Mouse (Mus musculus) megakaryocyte, embryonic 14.5 days (primary cell): ENCODE results near the gene Oprl1.

Experiments used
- FLI1 ChIP-seq: IDR thresholded peaks from 2 replicates; pipeline ENCODE4 v1.6.1; 2012; ENCODE audit warnings: low read length, inconsistent platforms, mixed read lengths
- GATA1 ChIP-seq: IDR thresholded peaks from 3 replicates; pipeline ENCODE4 v1.6.1; 2012; ENCODE audit warnings: mixed read lengths, low read length, inconsistent platforms, borderline replicate concordance

- no peak for TF ChIP-seq GATA1
- TF ChIP-seq FLI1 = no peak
These were observed 31.4 kb upstream of the Oprl1 start for GRCm38 (mm10) chr2:181683381-181683780.
